Mouse (Mus musculus) E14TG2a.4 (cell line): ENCODE data around the gene Id1.

Experiments
- H3K27me3 ChIP-seq: 2 replicates; pipeline ENCODE4 v1.6.1; 2014; ENCODE audit warnings: low read length, control low read depth; ENCODE audit not compliant: insufficient read depth
- H3K36me3 ChIP-seq: 2 replicates; pipeline ENCODE4 v1.6.1; 2014; ENCODE audit warnings: low read length, control low read depth; ENCODE audit not compliant: insufficient read depth
- H3K4me1 ChIP-seq: replicated peaks from 2 replicates; pipeline ENCODE4 v1.6.1; 2014; ENCODE audit warnings: low read depth, low read length, control low read depth
- H3K4me3 ChIP-seq: replicated peaks from 2 replicates; pipeline ENCODE4 v1.5.1; 2014; ENCODE audit warnings: mild to moderate bottlenecking, low read length
- H3K9me3 ChIP-seq: 2 replicates; pipeline ENCODE4 v1.6.1; 2014; ENCODE audit warnings: low read length, control low read depth
- CTCF ChIP-seq: conservative IDR thresholded peaks from 2 replicates; pipeline ENCODE4 v1.5.1; 2014; ENCODE audit warnings: low read length
- NANOG ChIP-seq: IDR thresholded peaks from 2 replicates; pipeline ENCODE4 v1.6.1; 2014; ENCODE audit warnings: borderline replicate concordance, low read length, mixed read lengths
- POU5F1 ChIP-seq: IDR thresholded peaks from 2 replicates; pipeline ENCODE4 v1.6.1; 2014; ENCODE audit warnings: low read length, borderline replicate concordance

The Id1 gene

GRCm38 (mm10) chr2:152709066-152709465 is 27.0 kb upstream of the Id1 start:
- Histone ChIP-seq H3K4me1 (peaks cover 76% of the 10 kb centered on the region), H3K36me3 (peaks cover 14% of the 10 kb centered on the region), H3K4me3 (0 out of 2 replicates have a peak overlapping the region, but pooled peaks have one; percentile 13), H3K9me3 (no peaks in the 10 kb centered on the region), H3K27me3 (no peaks in the 10 kb centered on the region)
- TF ChIP-seq POU5F1 (no peak), NANOG (no peak), CTCF (no peak)

- TF ChIP-seq NANOG (no peak), POU5F1 (no peak), CTCF (no peak)
These were observed 19.7 kb upstream of the Id1 start for GRCm38 (mm10) chr2:152716241-152716772.

GRCm38 (mm10) chr2:152717652-152718051 is 18.4 kb upstream of the Id1 start:
- H3K4me1 ChIP-seq = peaks cover 36% of the 10 kb centered on the region
- no peaks in the 10 kb centered on the region for H3K36me3 ChIP-seq
- H3K9me3 ChIP-seq = no peaks in the 10 kb centered on the region
- H3K27me3 ChIP-seq = peaks cover 1% of the 10 kb centered on the region; the same call in 1 of the 2 replicates
- H3K4me3 ChIP-seq = peak overlapping the region; percentile 26; the same call in 1 of the 2 replicates
- TF ChIP-seq NANOG = no peak
- no peak for TF ChIP-seq POU5F1
- no peak for TF ChIP-seq CTCF

More at GRCm38 (mm10) chr2:152716241-152716772, 19.7 kb upstream of the Id1 start:
- Histone ChIP-seq H3K27me3 (no peaks in the 10 kb centered on the region), H3K4me1 (peaks cover 45% of the 10 kb centered on the region), H3K9me3 (no peaks in the 10 kb centered on the region), H3K4me3 (no peak overlapping the region), H3K36me3 (no peaks in the 10 kb centered on the region)

- Histone ChIP-seq H3K9me3 (no peaks in the 10 kb centered on the region), H3K27me3 (peaks cover 5% of the 10 kb centered on the region), H3K4me3 (peak overlapping the region; percentile 26; the same call in 1 of the 2 replicates), H3K4me1 (peaks cover 41% of the 10 kb centered on the region), H3K36me3 (no peaks in the 10 kb centered on the region)
- TF ChIP-seq NANOG (no peak), CTCF (no peak), POU5F1 (no peak)
These were observed 18.0 kb upstream of the Id1 start for GRCm38 (mm10) chr2:152718076-152718475.

- H3K9me3 ChIP-seq = no peaks in the 10 kb centered on the region
- peaks cover 80% of the 10 kb centered on the region for H3K4me1 ChIP-seq
These were observed 12.3 kb upstream of the Id1 start for GRCm38 (mm10) chr2:152723651-152724331.

GRCm38 (mm10) chr2:152724332-152724723 is 11.7 kb upstream of the Id1 start:
- no peaks in the 10 kb centered on the region for H3K36me3 ChIP-seq
- TF ChIP-seq CTCF = no peak
- no peak for TF ChIP-seq POU5F1
- TF ChIP-seq NANOG = no peak
- peaks cover 80% of the 10 kb centered on the region for H3K4me1 ChIP-seq
- peak overlapping the region; percentile 78 for H3K4me3 ChIP-seq
- H3K9me3 ChIP-seq = no peaks in the 10 kb centered on the region
- H3K27me3 ChIP-seq = peaks cover 9% of the 10 kb centered on the region

More at GRCm38 (mm10) chr2:152723651-152724331, 12.3 kb upstream of the Id1 start:
- TF ChIP-seq POU5F1 (no peak), NANOG (no peak), CTCF (no peak)
- Histone ChIP-seq H3K4me3 (peak overlapping the region; percentile 78), H3K27me3 (peaks cover 9% of the 10 kb centered on the region), H3K36me3 (no peaks in the 10 kb centered on the region)

GRCm38 (mm10) chr2:152725178-152725750 is 10.8 kb upstream of the Id1 start:
- TF ChIP-seq POU5F1 (no peak), NANOG (no peak), CTCF (no peak)
- Histone ChIP-seq H3K9me3 (no peaks in the 10 kb centered on the region), H3K27me3 (peaks cover 9% of the 10 kb centered on the region), H3K4me1 (peaks cover 80% of the 10 kb centered on the region), H3K4me3 (peak overlapping the region; percentile 43), H3K36me3 (no peaks in the 10 kb centered on the region)

GRCm38 (mm10) chr2:152726213-152726612 is 9.8 kb upstream of the Id1 start:
- TF ChIP-seq CTCF = no peak
- no peak for TF ChIP-seq NANOG
- TF ChIP-seq POU5F1 = no peak
- Histone ChIP-seq H3K9me3 (no peaks in the 10 kb centered on the region), H3K4me1 (peaks cover 86% of the 10 kb centered on the region), H3K27me3 (peaks cover 9% of the 10 kb centered on the region), H3K4me3 (0 out of 2 replicates have a peak overlapping the region, but pooled peaks have one; percentile 43), H3K36me3 (no peaks in the 10 kb centered on the region)
